Mouse (Mus musculus) heart, embryonic 14.5 days (tissue): Measurements from ENCODE around the gene Calr4. TPM values are rescaled to one million over a fixed set of nuclear protein-coding genes. Genes with fewer than 3 reads are reported as not detected.

Experiments used
- ATAC-seq: fragments of 200-750 bp; cut with Nextera tagmentation; 2 replicates; pipeline ENCODE4 v1.8.0; 2017; ENCODE audit warnings: low read depth, moderate TSS enrichment; ENCODE audit not compliant: insufficient number of reproducible peaks, insufficient read depth, low FRiP score
- H3K27ac ChIP-seq, 2 experiments: fragments of 200-500 bp in 1 of 2; fragments of 300-500 bp in 1 of 2; sonication (generic) in 1 of 2; replicated peaks in 1 of 2; 2 replicates each; pipeline ENCODE4 v1.5.1; 2012 to 2014; ENCODE audit warnings: low read depth in 2 of 2, low read length in 2 of 2, control low read depth in 1 of 2, mild to moderate bottlenecking in 1 of 2, mixed read lengths in 1 of 2; ENCODE audit not compliant: control insufficient read depth in 1 of 2, insufficient read depth in 1 of 2
- H3K27me3 ChIP-seq: fragments of 300-500 bp; sonication (generic); 2 replicates; pipeline ENCODE4 v1.6.1; 2014; ENCODE audit warnings: mild to moderate bottlenecking, low read length, control low read depth; ENCODE audit not compliant: control insufficient read depth, insufficient read depth
- H3K36me3 ChIP-seq: fragments of 300-500 bp; sonication (generic); 2 replicates; pipeline ENCODE4 v1.6.1; 2014; ENCODE audit warnings: mild to moderate bottlenecking, control low read depth, low read length, mixed read lengths; ENCODE audit not compliant: control insufficient read depth, insufficient read depth
- H3K4me1 ChIP-seq, 2 experiments: fragments of 200-500 bp in 1 of 2; fragments of 300-500 bp in 1 of 2; sonication (generic) in 1 of 2; 2 replicates each; pipeline ENCODE4 v1.6.1; 2012 to 2014; ENCODE audit warnings: low read length in 2 of 2, control low read depth in 1 of 2, mixed read lengths in 1 of 2; ENCODE audit not compliant: control insufficient read depth in 2 of 2, insufficient read depth in 2 of 2
- H3K4me2 ChIP-seq: fragments of 300-500 bp; sonication (generic); 2 replicates; pipeline ENCODE4 v1.6.1; 2014; ENCODE audit warnings: mild to moderate bottlenecking, low read length
- H3K4me3 ChIP-seq, 2 experiments: fragments of 200-500 bp in 1 of 2; fragments of 300-500 bp in 1 of 2; sonication (generic) in 1 of 2; 2 replicates each; pipeline ENCODE4 v1.5.1; 2012 to 2014; ENCODE audit warnings: low read length in 2 of 2, mild to moderate bottlenecking in 2 of 2, control low read depth in 1 of 2, low read depth in 1 of 2, moderate library complexity in 1 of 2; ENCODE audit not compliant: control insufficient read depth in 1 of 2, insufficient read depth in 1 of 2
- H3K9ac ChIP-seq: fragments of 300-500 bp; sonication (generic); 2 replicates; pipeline ENCODE4 v1.6.1; 2014; ENCODE audit warnings: mild to moderate bottlenecking, low read length
- H3K9me3 ChIP-seq: fragments of 300-500 bp; sonication (generic); 2 replicates; pipeline ENCODE4 v1.6.1; 2016; ENCODE audit warnings: low read length, control low read depth; ENCODE audit not compliant: control insufficient read depth
- WGBS: fragments of 180-500 bp; shearing (Covaris S2); extraction: QIAGEN DNeasy Blood & Tissue Kit; methylation state at CpG from one replicate; pipeline ENCODE4 v1.1.7; 2014; 5-methylcytosine and 5-hydroxymethylcytosine counted together
- polyA plus RNA-seq: library from polyadenylated mRNA; unstranded; fragments of >200 nt; fragmentation: Nextera tagmentation; extraction: Ambion mirVana; gene quantifications from 2 replicates; pipeline ENCODE4 v1.2.1, GENCODE M21; 2014

Calr4 gene
- polyA plus RNA-seq, 1 experiment from 2014 or later = 0.20 TPM

GRCm38 (mm10) chr4:109280459-109281160 lies 46.3 kb downstream of the Calr4 start:
- no peaks in the 10 kb centered on the region for H3K36me3 ChIP-seq
- under 1% methylated on average over 60 of the region's 85 CpGs for WGBS
- peak overlapping the region; percentile 92 for H3K9ac ChIP-seq
- peak overlapping the region; percentile 90 to 96 for H3K4me3 ChIP-seq
- no peaks in the 10 kb centered on the region for H3K9me3 ChIP-seq
- H3K27ac ChIP-seq = peak overlapping the region in 1 of 2 experiments; percentile 82; a peak in 2 of 4 replicates
- ATAC-seq = peak; percentile 86
- H3K4me1 ChIP-seq = peaks cover 2 to 9% of the 10 kb centered on the region in 2 experiments; a peak in 3 of 4 replicates
- peak overlapping the region; percentile 79 for H3K4me2 ChIP-seq
- H3K27me3 ChIP-seq = no peaks in the 10 kb centered on the region

GRCm38 (mm10) chr4:109281161-109281560 lies 46.9 kb downstream of the Calr4 start:
- no peaks in the 10 kb centered on the region for H3K27me3 ChIP-seq
- peak overlapping the region; percentile 90 to 96 for H3K4me3 ChIP-seq
- H3K4me1 ChIP-seq = peaks cover 2 to 9% of the 10 kb centered on the region in 2 experiments; a peak in 3 of 4 replicates
- ATAC-seq = no peak
- no peak overlapping the region for H3K27ac ChIP-seq
- peak overlapping the region; percentile 79 for H3K4me2 ChIP-seq
- peak overlapping the region; percentile 92 for H3K9ac ChIP-seq
- H3K9me3 ChIP-seq = no peaks in the 10 kb centered on the region
- 11% methylated on average over 4 of the region's 4 CpGs for WGBS
- no peaks in the 10 kb centered on the region for H3K36me3 ChIP-seq

- Histone ChIP-seq H3K4me3 (no peak overlapping the region), H3K4me1 (peaks cover 2 to 9% of the 10 kb centered on the region in 2 experiments; a peak in 3 of 4 replicates), H3K36me3 (no peaks in the 10 kb centered on the region), H3K27me3 (no peaks in the 10 kb centered on the region), H3K4me2 (peak overlapping the region; percentile 79), H3K9me3 (no peaks in the 10 kb centered on the region), H3K9ac (0 out of 2 replicates have a peak overlapping the region, but pooled peaks have one; percentile 1), H3K27ac (no peak overlapping the region)
- ATAC-seq = no peak
- WGBS = 63% methylated on average over 1 of the region's 1 CpGs
Measured at GRCm38 (mm10) chr4:109281946-109282345, 47.7 kb downstream of the Calr4 start.

- no peak overlapping the region for H3K4me3 ChIP-seq
- no peaks in the 10 kb centered on the region for H3K27me3 ChIP-seq
- H3K4me2 ChIP-seq = no peak overlapping the region
- H3K27ac ChIP-seq = no peak overlapping the region
- H3K4me1 ChIP-seq = no peaks in the 10 kb centered on the region
- no peaks in the 10 kb centered on the region for H3K9me3 ChIP-seq
- peaks cover 4% of the 10 kb centered on the region; the same call in 1 of the 2 replicates for H3K36me3 ChIP-seq
- ATAC-seq = no peak
- H3K9ac ChIP-seq = no peak overlapping the region
Measured at GRCm38 (mm10) chr4:109294629-109295028, 60.3 kb downstream of the Calr4 start.

GRCm38 (mm10) chr4:109296510-109296909 lies 62.2 kb downstream of the Calr4 start:
- H3K9ac ChIP-seq = no peak overlapping the region
- H3K9me3 ChIP-seq = no peaks in the 10 kb centered on the region
- H3K4me3 ChIP-seq = no peak overlapping the region
- H3K27me3 ChIP-seq = no peaks in the 10 kb centered on the region
- no peaks in the 10 kb centered on the region for H3K4me1 ChIP-seq
- H3K27ac ChIP-seq = no peak overlapping the region
- no peak for ATAC-seq
- no peak overlapping the region for H3K4me2 ChIP-seq
- 78% methylated on average over 2 of the region's 2 CpGs for WGBS
- peaks cover 4% of the 10 kb centered on the region; the same call in 1 of the 2 replicates for H3K36me3 ChIP-seq

GRCm38 (mm10) chr4:109299136-109299535 lies 64.9 kb downstream of the Calr4 start:
- no peak overlapping the region for H3K9ac ChIP-seq
- H3K4me2 ChIP-seq = no peak overlapping the region
- no peak overlapping the region for H3K4me3 ChIP-seq
- H3K9me3 ChIP-seq = no peaks in the 10 kb centered on the region
- H3K27ac ChIP-seq = no peak overlapping the region
- H3K36me3 ChIP-seq = peaks cover 4% of the 10 kb centered on the region; the same call in 1 of the 2 replicates
- H3K27me3 ChIP-seq = no peaks in the 10 kb centered on the region
- no peak for ATAC-seq
- H3K4me1 ChIP-seq = no peaks in the 10 kb centered on the region
